Mouse (Mus musculus): ENCODE data around the gene Dpp6. TPM values are rescaled to one million over a fixed set of nuclear protein-coding genes. Genes with fewer than 3 reads are reported as not detected.

Dpp6 gene
- polyA plus RNA-seq, 1 experiment from 2014 or later: 0.36 TPM

GRCm38 (mm10) chr5:27730666-27731065 lies 913.7 kb downstream of the Dpp6 start:
- 70% methylated on average over 5 of the region's 5 CpGs for WGBS
- Histone ChIP-seq H3K27ac (replicated peaks in 1 of 2; ENCODE audit: control insufficient read depth in 1 of 2, insufficient read depth in 1 of 2, low read depth in 2 of 2, low read length in 2 of 2) (no peak overlapping the region), H3K4me1 (ENCODE audit: control insufficient read depth in 2 of 2, insufficient read depth in 2 of 2, low read length in 2 of 2) (no peaks in the 10 kb centered on the region), H3K9me3 (ENCODE audit: control insufficient read depth, low read length) (0 out of 2 replicates have a peak, but pooled peaks cover 4% of the 10 kb centered on the region), H3K36me3 (ENCODE audit: control insufficient read depth, insufficient read depth, low read length) (no peaks in the 10 kb centered on the region), H3K4me2 (ENCODE audit: low read length) (no peak overlapping the region), H3K9ac (ENCODE audit: low read length) (no peak overlapping the region), H3K27me3 (ENCODE audit: control insufficient read depth, insufficient read depth, low read length) (no peaks in the 10 kb centered on the region), H3K4me3 (ENCODE audit: control insufficient read depth in 1 of 2, insufficient read depth in 1 of 2, low read depth in 1 of 2, low read length in 2 of 2) (no peak overlapping the region)
- ATAC-seq (ENCODE audit: insufficient number of reproducible peaks, insufficient read depth, low FRiP score, low read depth): no peak

- H3K4me1 ChIP-seq (ENCODE audit: control insufficient read depth in 2 of 2, insufficient read depth in 2 of 2, low read length in 2 of 2): no peaks in the 10 kb centered on the region
- H3K27ac ChIP-seq (replicated peaks in 1 of 2; ENCODE audit: control insufficient read depth in 1 of 2, insufficient read depth in 1 of 2, low read depth in 2 of 2, low read length in 2 of 2): no peak overlapping the region
- no peaks in the 10 kb centered on the region for H3K36me3 ChIP-seq (ENCODE audit: control insufficient read depth, insufficient read depth, low read length)
- 54% methylated on average over 1 of the region's 1 CpGs for WGBS
- H3K4me2 ChIP-seq (ENCODE audit: low read length): no peak overlapping the region
- no peak overlapping the region for H3K4me3 ChIP-seq (ENCODE audit: control insufficient read depth in 1 of 2, insufficient read depth in 1 of 2, low read depth in 1 of 2, low read length in 2 of 2)
- no peak for ATAC-seq (ENCODE audit: insufficient number of reproducible peaks, insufficient read depth, low FRiP score, low read depth)
- H3K9ac ChIP-seq (ENCODE audit: low read length): no peak overlapping the region
- H3K27me3 ChIP-seq (ENCODE audit: control insufficient read depth, insufficient read depth, low read length): no peaks in the 10 kb centered on the region
- 0 out of 2 replicates have a peak, but pooled peaks cover 4% of the 10 kb centered on the region for H3K9me3 ChIP-seq (ENCODE audit: control insufficient read depth, low read length)
Measured at GRCm38 (mm10) chr5:27731392-27731791, 914.4 kb downstream of the Dpp6 start.

GRCm38 (mm10) chr5:27732288-27732868 lies 915.4 kb downstream of the Dpp6 start:
- no peaks in the 10 kb centered on the region for H3K36me3 ChIP-seq (ENCODE audit: control insufficient read depth, insufficient read depth, low read length)
- no peak overlapping the region for H3K27ac ChIP-seq (replicated peaks in 1 of 2; ENCODE audit: control insufficient read depth in 1 of 2, insufficient read depth in 1 of 2, low read depth in 2 of 2, low read length in 2 of 2)
- ATAC-seq (ENCODE audit: insufficient number of reproducible peaks, insufficient read depth, low FRiP score, low read depth): no peak
- H3K27me3 ChIP-seq (ENCODE audit: control insufficient read depth, insufficient read depth, low read length): no peaks in the 10 kb centered on the region
- no peaks in the 10 kb centered on the region for H3K4me1 ChIP-seq (ENCODE audit: control insufficient read depth in 2 of 2, insufficient read depth in 2 of 2, low read length in 2 of 2)
- no peak overlapping the region for H3K9ac ChIP-seq (ENCODE audit: low read length)
- WGBS: 61% methylated on average over 5 of the region's 5 CpGs
- no peak overlapping the region for H3K4me3 ChIP-seq (ENCODE audit: control insufficient read depth in 1 of 2, insufficient read depth in 1 of 2, low read depth in 1 of 2, low read length in 2 of 2)
- 0 out of 2 replicates have a peak, but pooled peaks cover 4% of the 10 kb centered on the region for H3K9me3 ChIP-seq (ENCODE audit: control insufficient read depth, low read length)
- H3K4me2 ChIP-seq (ENCODE audit: low read length): no peak overlapping the region

- H3K9ac ChIP-seq (ENCODE audit: low read length): no peak overlapping the region
- H3K4me3 ChIP-seq (ENCODE audit: control insufficient read depth in 1 of 2, insufficient read depth in 1 of 2, low read depth in 1 of 2, low read length in 2 of 2): no peak overlapping the region
- ATAC-seq (ENCODE audit: insufficient number of reproducible peaks, insufficient read depth, low FRiP score, low read depth): no peak
- WGBS: 2% methylated on average over 3 of the region's 3 CpGs
- no peak overlapping the region for H3K27ac ChIP-seq (replicated peaks in 1 of 2; ENCODE audit: control insufficient read depth in 1 of 2, insufficient read depth in 1 of 2, low read depth in 2 of 2, low read length in 2 of 2)
- H3K27me3 ChIP-seq (ENCODE audit: control insufficient read depth, insufficient read depth, low read length): no peaks in the 10 kb centered on the region
- no peak overlapping the region for H3K4me2 ChIP-seq (ENCODE audit: low read length)
- no peaks in the 10 kb centered on the region for H3K9me3 ChIP-seq (ENCODE audit: control insufficient read depth, low read length)
- no peaks in the 10 kb centered on the region for H3K4me1 ChIP-seq (ENCODE audit: control insufficient read depth in 2 of 2, insufficient read depth in 2 of 2, low read length in 2 of 2)
- H3K36me3 ChIP-seq (ENCODE audit: control insufficient read depth, insufficient read depth, low read length): peaks cover 19% of the 10 kb centered on the region
Measured at GRCm38 (mm10) chr5:27737168-27737567, 920.2 kb downstream of the Dpp6 start.

- H3K27me3 ChIP-seq (ENCODE audit: control insufficient read depth, insufficient read depth, low read length): no peaks in the 10 kb centered on the region
- H3K9ac ChIP-seq (ENCODE audit: low read length): no peak overlapping the region
- H3K4me2 ChIP-seq (ENCODE audit: low read length): no peak overlapping the region
- no peak overlapping the region for H3K4me3 ChIP-seq (ENCODE audit: control insufficient read depth in 1 of 2, insufficient read depth in 1 of 2, low read depth in 1 of 2, low read length in 2 of 2)
- 74% methylated on average over 6 of the region's 6 CpGs for WGBS
- no peak overlapping the region for H3K27ac ChIP-seq (replicated peaks in 1 of 2; ENCODE audit: control insufficient read depth in 1 of 2, insufficient read depth in 1 of 2, low read depth in 2 of 2, low read length in 2 of 2)
- ATAC-seq (ENCODE audit: insufficient number of reproducible peaks, insufficient read depth, low FRiP score, low read depth): no peak
- peaks cover 39% of the 10 kb centered on the region for H3K36me3 ChIP-seq (ENCODE audit: control insufficient read depth, insufficient read depth, low read length)
- no peaks in the 10 kb centered on the region for H3K9me3 ChIP-seq (ENCODE audit: control insufficient read depth, low read length)
- H3K4me1 ChIP-seq (ENCODE audit: control insufficient read depth in 2 of 2, insufficient read depth in 2 of 2, low read length in 2 of 2): no peaks in the 10 kb centered on the region
Measured at GRCm38 (mm10) chr5:27739216-27739615, 922.2 kb downstream of the Dpp6 start.

DNA sequence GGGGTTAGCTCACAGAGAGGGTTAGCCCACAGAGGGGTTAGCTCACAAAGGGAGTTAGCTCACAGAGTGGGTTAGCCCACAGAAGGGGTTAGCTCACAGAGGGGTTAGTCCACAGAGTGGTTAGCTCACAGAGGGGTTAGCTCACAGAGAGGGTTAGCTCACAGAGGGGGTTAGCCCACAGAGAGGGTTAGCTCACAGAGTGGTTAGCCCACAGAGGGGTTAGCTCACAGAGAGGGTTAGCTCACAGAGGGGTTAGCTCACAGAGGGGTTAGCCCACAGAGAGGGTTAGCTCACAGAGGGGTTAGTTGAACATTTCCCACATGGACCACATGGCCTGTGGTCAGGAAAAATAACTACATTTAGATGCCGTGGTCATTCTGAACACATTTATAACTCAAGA lies 927.9 kb downstream of the Dpp6 start:
- H3K4me2 ChIP-seq (ENCODE audit: low read length): no peak overlapping the region
- no peak for ATAC-seq (ENCODE audit: insufficient number of reproducible peaks, insufficient read depth, low FRiP score, low read depth)
- WGBS: 91% methylated on average over 1 of the region's 1 CpGs

DNA sequence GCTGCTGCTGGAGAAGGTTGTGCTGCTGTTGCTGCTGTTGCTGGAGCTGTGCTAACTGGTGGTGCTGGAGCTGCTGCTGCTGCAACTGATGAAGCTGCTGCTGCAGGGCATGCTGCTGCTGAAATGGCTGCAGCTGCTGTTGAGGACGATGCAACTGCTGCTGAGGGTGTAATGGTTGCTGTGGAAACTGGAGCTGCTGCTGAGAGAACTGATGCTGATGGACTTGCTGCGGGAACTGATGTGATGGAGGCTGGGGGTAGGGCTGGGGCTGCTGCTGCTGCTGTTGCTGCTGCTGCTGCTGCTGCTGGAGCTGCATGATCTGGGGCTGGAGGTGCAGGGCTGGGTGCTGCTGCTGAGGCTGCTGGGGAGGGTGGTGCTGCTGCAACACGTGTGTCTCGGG lies 948.8 kb downstream of the Dpp6 start:
- Histone ChIP-seq H3K9ac (ENCODE audit: low read length) (no peak overlapping the region), H3K27ac (replicated peaks in 1 of 2; ENCODE audit: control insufficient read depth in 1 of 2, insufficient read depth in 1 of 2, low read depth in 2 of 2, low read length in 2 of 2) (no peak overlapping the region), H3K4me1 (ENCODE audit: control insufficient read depth in 2 of 2, insufficient read depth in 2 of 2, low read length in 2 of 2) (peaks cover 4 to 16% of the 10 kb centered on the region in 2 experiments; a peak in 2 of 4 replicates), H3K36me3 (ENCODE audit: control insufficient read depth, insufficient read depth, low read length) (peaks cover 96% of the 10 kb centered on the region), H3K4me3 (ENCODE audit: control insufficient read depth in 1 of 2, insufficient read depth in 1 of 2, low read depth in 1 of 2, low read length in 2 of 2) (no peak overlapping the region), H3K27me3 (ENCODE audit: control insufficient read depth, insufficient read depth, low read length) (no peaks in the 10 kb centered on the region), H3K9me3 (ENCODE audit: control insufficient read depth, low read length) (no peaks in the 10 kb centered on the region), H3K4me2 (ENCODE audit: low read length) (no peak overlapping the region)
- no peak for ATAC-seq (ENCODE audit: insufficient number of reproducible peaks, insufficient read depth, low FRiP score, low read depth)
- WGBS: 81% methylated on average over 4 of the region's 4 CpGs

More for the DNA sequence above, 927.9 kb downstream of the Dpp6 start:
- Histone ChIP-seq H3K9me3 (ENCODE audit: control insufficient read depth, low read length) (peaks cover 3% of the 10 kb centered on the region; the same call in 1 of the 2 replicates), H3K4me1 (ENCODE audit: control insufficient read depth in 2 of 2, insufficient read depth in 2 of 2, low read length in 2 of 2) (no peaks in the 10 kb centered on the region), H3K27me3 (ENCODE audit: control insufficient read depth, insufficient read depth, low read length) (no peaks in the 10 kb centered on the region), H3K36me3 (ENCODE audit: control insufficient read depth, insufficient read depth, low read length) (peaks cover 89% of the 10 kb centered on the region), H3K9ac (ENCODE audit: low read length) (no peak overlapping the region), H3K27ac (replicated peaks in 1 of 2; ENCODE audit: control insufficient read depth in 1 of 2, insufficient read depth in 1 of 2, low read depth in 2 of 2, low read length in 2 of 2) (no peak overlapping the region), H3K4me3 (ENCODE audit: control insufficient read depth in 1 of 2, insufficient read depth in 1 of 2, low read depth in 1 of 2, low read length in 2 of 2) (no peak overlapping the region)

GRCm38 (mm10) chr5:27767948-27768347 lies 950.9 kb downstream of the Dpp6 start:
- Histone ChIP-seq H3K9me3 (ENCODE audit: control insufficient read depth, low read length) (no peaks in the 10 kb centered on the region), H3K4me2 (ENCODE audit: low read length) (no peak overlapping the region), H3K9ac (ENCODE audit: low read length) (no peak overlapping the region), H3K36me3 (ENCODE audit: control insufficient read depth, insufficient read depth, low read length) (peaks cover 96% of the 10 kb centered on the region), H3K27me3 (ENCODE audit: control insufficient read depth, insufficient read depth, low read length) (no peaks in the 10 kb centered on the region), H3K4me1 (ENCODE audit: control insufficient read depth in 2 of 2, insufficient read depth in 2 of 2, low read length in 2 of 2) (peaks cover 4 to 16% of the 10 kb centered on the region in 2 experiments; a peak in 2 of 4 replicates), H3K4me3 (ENCODE audit: control insufficient read depth in 1 of 2, insufficient read depth in 1 of 2, low read depth in 1 of 2, low read length in 2 of 2) (no peak overlapping the region), H3K27ac (replicated peaks in 1 of 2; ENCODE audit: control insufficient read depth in 1 of 2, insufficient read depth in 1 of 2, low read depth in 2 of 2, low read length in 2 of 2) (no peak overlapping the region)
- ATAC-seq (ENCODE audit: insufficient number of reproducible peaks, insufficient read depth, low FRiP score, low read depth): no peak
- 91% methylated on average over 5 of the region's 5 CpGs for WGBS

Measured in heart, embryonic 14.5 days (tissue).